Mouse (Mus musculus) large intestine, adult 2 months (tissue): Measurements from ENCODE around the gene Cd302. TPM values are rescaled to one million over a fixed set of nuclear protein-coding genes. Genes with fewer than 3 reads are reported as not detected.
A peak's percentile ranks its signal among the peaks of the same experiment; 100 is the strongest.

ENCODE experiments used
- DNase-seq: peaks from one replicate; pipeline ENCODE4 v3.0.0-alpha.2; 2012; ENCODE audit warnings: low read depth, low spot score
- WGBS: fragments of 180-500 bp; shearing (Covaris S2); methylation state at CpG from one replicate; pipeline ENCODE4 v1.1.7; 2018; 5-methylcytosine and 5-hydroxymethylcytosine counted together
- polyA plus RNA-seq: library from polyadenylated mRNA; depleted of rRNA; stranded (reverse); fragments of >200 nt; gene quantifications from 2 replicates; pipeline ENCODE4 v1.2.3, GENCODE M21; 2012

Cd302 gene
- polyA plus RNA-seq, 1 experiment, result 18.8 TPM

- no peak for DNase-seq
- 96% methylated on average over 5 of the region's 5 CpGs for WGBS
Observed at GRCm38 (mm10) chr2:60259186-60259585, 25.1 kb downstream of the Cd302 start.

GRCm38 (mm10) chr2:60256751-60257150 lies 27.5 kb downstream of the Cd302 start:
- 80% methylated on average over 2 of the region's 2 CpGs for WGBS
- no peak for DNase-seq

GRCm38 (mm10) chr2:60253506-60253905 lies 30.8 kb downstream of the Cd302 start:
- no peak for DNase-seq

GRCm38 (mm10) chr2:60252782-60253181 lies 31.5 kb downstream of the Cd302 start:
- 75% methylated on average over 4 of the region's 4 CpGs for whole genome bisulfite sequencing
- DNase-seq, result no peak

GRCm38 (mm10) chr2:60234506-60234905 lies 49.8 kb downstream of the Cd302 start:
- no peak for DNase-seq
- WGBS, result 77% methylated on average over 7 of the region's 7 CpGs

GRCm38 (mm10) chr2:60233147-60233546 lies 51.1 kb downstream of the Cd302 start:
- WGBS, result 38% methylated on average over 2 of the region's 2 CpGs
- DNase-seq, result no peak

- WGBS, result 81% methylated on average over 2 of the region's 2 CpGs
- DNase-seq, result no peak
Observed at GRCm38 (mm10) chr2:60230361-60230760, 53.9 kb downstream of the Cd302 start.

- WGBS, result 85% methylated on average over 1 of the region's 1 CpGs
- DNase-seq, result no peak
Observed at GRCm38 (mm10) chr2:60228470-60228869, 55.8 kb downstream of the Cd302 start.

GRCm38 (mm10) chr2:60223489-60223888 lies 60.8 kb downstream of the Cd302 start:
- no peak for DNase-seq
- 19% methylated on average over 1 of the region's 1 CpGs for WGBS

- WGBS, result 63% methylated on average over 2 of the region's 2 CpGs
- DNase-seq, result no peak
Observed at GRCm38 (mm10) chr2:60221954-60222353, 62.3 kb downstream of the Cd302 start.

- DNase-seq, result no peak
- WGBS, result 26% methylated on average over 6 of the region's 6 CpGs
Observed at GRCm38 (mm10) chr2:60221236-60221635, 63.1 kb downstream of the Cd302 start.

GRCm38 (mm10) chr2:60217620-60218019 lies 66.7 kb downstream of the Cd302 start:
- WGBS, result 57% methylated on average over 6 of the region's 6 CpGs

GRCm38 (mm10) chr2:60216547-60217153 lies 67.6 kb downstream of the Cd302 start:
- DNase-seq, result no peak
- 49% methylated on average over 4 of the region's 4 CpGs for WGBS

More at GRCm38 (mm10) chr2:60217620-60218019, 66.7 kb downstream of the Cd302 start:
- no peak for DNase-seq

- no peak for DNase-seq
- 87% methylated on average over 2 of the region's 2 CpGs for WGBS
Observed at GRCm38 (mm10) chr2:60214683-60215082, 69.6 kb downstream of the Cd302 start.

- DNase-seq, result no peak
Observed at GRCm38 (mm10) chr2:60212488-60212887, 71.8 kb downstream of the Cd302 start.

GRCm38 (mm10) chr2:60210821-60211220 lies 73.5 kb downstream of the Cd302 start:
- peak; percentile 73 for DNase-seq
- whole genome bisulfite sequencing, result under 1% methylated on average over 5 of the region's 5 CpGs

GRCm38 (mm10) chr2:60209703-60210651 lies 74.3 kb downstream of the Cd302 start, which contains the start of the genes Baz2b and March7:
TSS of gene Baz2b (minus strand) at chr2:60209839.
TSS of gene March7 (plus strand) at chr2:60209887.
- under 1% methylated on average over 93 of the region's 109 CpGs for WGBS
- DNase-seq, result peak; percentile 66

GRCm38 (mm10) chr2:60209122-60209611 lies 75.1 kb downstream of the Cd302 start:
- WGBS, result under 1% methylated on average over 32 of the region's 35 CpGs
- DNase-seq, result no peak

- no peak for DNase-seq
- 84% methylated on average over 6 of the region's 6 CpGs for WGBS
Observed at GRCm38 (mm10) chr2:60205795-60206194, 78.5 kb downstream of the Cd302 start.

- 48% methylated on average over 6 of the region's 6 CpGs for WGBS
Observed at GRCm38 (mm10) chr2:60204162-60204561, 80.1 kb downstream of the Cd302 start.

GRCm38 (mm10) chr2:60203733-60204132 lies 80.6 kb downstream of the Cd302 start:
- WGBS, result 29% methylated on average over 4 of the region's 4 CpGs

More at GRCm38 (mm10) chr2:60204162-60204561, 80.1 kb downstream of the Cd302 start:
- no peak for DNase-seq

More at GRCm38 (mm10) chr2:60203733-60204132, 80.6 kb downstream of the Cd302 start:
- peak; percentile 63 for DNase-seq
